Mouse (Mus musculus) urinary bladder, adult 2 months (tissue): ENCODE measurements at regions not wholly inside any gene's neighbourhood (a gene's known extent, or its start where the extent isn't known, plus 50 kb on each side); places are given as distances from the start of the nearest gene placed in this dataset.

Experiments used
- DNase-seq: peaks from one replicate; pipeline ENCODE4 v3.0.0; 2022; ENCODE audit warnings: low spot score

- no peak for DNase-seq
Measured at GRCm38 (mm10) chr6:93623541-93623940, 660.2 kb downstream of the Magi1 start.

DNA sequence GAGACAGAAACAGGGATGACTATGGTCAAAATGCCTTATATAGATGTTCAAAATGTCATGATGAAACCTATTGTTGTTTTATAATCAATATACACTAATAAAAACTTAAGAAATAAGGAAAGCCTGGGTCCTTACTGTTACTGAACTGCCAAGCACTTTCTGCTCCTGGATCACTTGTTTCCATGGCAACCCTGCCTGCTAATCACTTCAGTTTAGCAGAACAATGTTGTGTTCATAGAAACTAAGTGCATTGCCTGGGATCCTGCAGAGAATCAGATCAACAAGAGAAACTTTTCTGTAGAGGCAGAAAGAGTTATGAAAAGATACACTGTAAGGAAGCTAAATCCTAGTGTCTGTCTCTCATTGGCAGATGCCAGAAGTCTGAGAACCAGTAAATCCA, 666.8 kb downstream of the Magi1 start:
- DNase-seq: no peak

DNA sequence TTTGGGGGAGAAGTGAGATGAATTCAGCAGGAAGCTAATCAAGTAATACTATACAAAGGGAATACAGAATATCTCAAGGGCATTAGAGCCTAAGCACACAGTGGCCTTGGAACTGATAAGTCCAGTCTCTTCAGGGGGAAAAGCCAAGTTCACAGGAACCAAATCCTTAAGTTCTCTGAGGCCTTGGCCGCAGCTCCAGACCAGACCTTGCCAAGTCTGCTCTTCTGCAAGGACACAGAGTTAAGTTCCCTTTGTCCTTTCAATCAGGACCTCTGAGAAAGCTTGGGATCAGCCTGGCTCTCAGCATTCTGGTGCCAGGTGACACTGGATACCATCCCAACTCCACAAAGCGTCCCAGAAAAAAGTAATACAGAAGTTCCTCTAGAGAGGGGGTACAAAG, 657.1 kb upstream of the Adamts9 start:
- DNase-seq: no peak

GRCm38 (mm10) chr6:93599371-93599770, 656.1 kb upstream of the Adamts9 start:
- DNase-seq: no peak

DNA sequence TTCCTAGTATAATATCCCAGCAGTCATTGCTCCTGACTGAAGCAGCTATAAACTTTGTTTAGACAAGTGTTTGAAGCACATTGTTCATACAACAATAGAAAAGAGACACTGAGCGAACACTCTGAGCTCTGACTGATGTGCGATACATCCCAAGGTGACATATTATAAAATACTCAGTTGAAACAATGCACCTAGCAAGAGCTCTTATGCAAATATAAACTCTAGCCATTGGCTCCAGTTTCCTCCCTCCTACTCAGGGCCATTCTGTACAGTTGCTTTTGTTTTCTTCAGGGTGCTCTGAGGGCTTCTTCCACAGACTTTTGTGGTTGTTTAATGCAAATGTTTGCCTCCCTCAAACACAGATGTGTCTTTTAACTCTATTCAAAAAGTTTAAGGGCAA, 646.6 kb upstream of the Adamts9 start:
- no peak for DNase-seq

DNA sequence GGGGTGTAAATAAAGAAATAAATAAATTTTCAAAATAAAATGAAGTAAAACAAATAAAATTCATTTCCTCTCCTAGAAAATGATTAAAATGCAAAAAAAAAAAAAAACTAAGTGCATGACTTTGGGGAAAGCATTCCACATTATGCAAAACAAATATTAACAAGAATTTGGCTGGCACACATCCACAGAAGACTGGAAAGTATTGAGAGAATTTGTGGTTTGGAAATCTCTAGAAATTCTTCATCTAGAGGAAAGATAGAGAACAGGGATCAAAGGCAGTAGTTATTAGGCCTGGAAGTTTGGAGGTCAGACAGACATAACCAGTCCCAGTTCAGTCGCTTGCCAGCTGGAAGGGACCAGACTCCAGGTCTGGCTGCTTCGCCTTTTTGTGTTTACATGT, 643.6 kb upstream of the Adamts9 start:
- DNase-seq: no peak

- DNase-seq: no peak
Measured at GRCm38 (mm10) chr6:93581141-93581540, 637.8 kb upstream of the Adamts9 start.

DNA sequence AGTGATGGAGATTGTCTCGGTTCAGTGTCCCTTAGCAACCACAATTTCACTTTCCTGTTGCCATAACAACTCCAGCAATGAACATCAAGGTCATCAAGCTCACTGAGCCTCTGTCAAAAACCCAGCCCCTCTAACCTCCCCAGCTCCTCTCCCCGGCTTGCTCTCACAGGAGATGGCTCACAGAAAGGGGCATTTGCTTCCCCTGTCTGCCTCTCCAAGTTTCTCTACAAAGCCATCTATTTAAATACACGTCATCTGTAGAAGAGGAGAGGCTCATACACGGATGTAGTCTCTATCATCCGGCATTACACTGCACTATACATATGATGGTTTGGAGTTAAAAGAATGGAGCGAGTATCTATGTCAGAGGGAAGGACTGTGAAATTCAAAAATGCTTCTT, 637.4 kb upstream of the Adamts9 start:
- no peak for DNase-seq

GRCm38 (mm10) chr6:93575249-93575648, 632.0 kb upstream of the Adamts9 start:
- no peak for DNase-seq

- no peak for DNase-seq
Measured at GRCm38 (mm10) chr6:93573679-93574635, 630.7 kb upstream of the Adamts9 start.

DNA sequence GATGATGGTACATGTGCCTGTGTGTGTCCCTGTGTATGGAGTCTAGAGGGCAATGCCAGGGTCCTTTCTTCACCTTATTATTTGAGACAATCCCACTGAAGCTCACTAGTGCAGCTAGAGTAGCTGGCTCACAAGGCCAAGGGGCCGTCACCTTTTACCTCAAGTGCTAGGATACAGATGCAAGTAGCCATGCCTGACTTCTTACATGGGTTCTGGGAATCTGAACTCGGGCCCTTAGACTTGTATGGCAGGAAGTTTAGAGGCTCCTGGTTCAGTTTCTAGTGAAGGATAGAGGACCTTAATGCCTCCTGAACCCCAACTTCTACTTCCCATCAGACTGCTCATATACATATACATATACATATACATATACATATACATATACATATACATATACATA, 626.6 kb upstream of the Adamts9 start:
- DNase-seq: no peak

- no peak for DNase-seq
Measured at GRCm38 (mm10) chr6:93569211-93569610, 625.9 kb upstream of the Adamts9 start.

- DNase-seq: no peak
Measured at GRCm38 (mm10) chr6:93566661-93567060, 623.4 kb upstream of the Adamts9 start.

- DNase-seq: no peak
Measured at GRCm38 (mm10) chr6:93548311-93548710, 605.0 kb upstream of the Adamts9 start.

- DNase-seq: no peak
Measured at GRCm38 (mm10) chr6:93544246-93544645, 601.0 kb upstream of the Adamts9 start.

GRCm38 (mm10) chr6:93543354-93544129, 600.2 kb upstream of the Adamts9 start:
- DNase-seq: no peak

DNA sequence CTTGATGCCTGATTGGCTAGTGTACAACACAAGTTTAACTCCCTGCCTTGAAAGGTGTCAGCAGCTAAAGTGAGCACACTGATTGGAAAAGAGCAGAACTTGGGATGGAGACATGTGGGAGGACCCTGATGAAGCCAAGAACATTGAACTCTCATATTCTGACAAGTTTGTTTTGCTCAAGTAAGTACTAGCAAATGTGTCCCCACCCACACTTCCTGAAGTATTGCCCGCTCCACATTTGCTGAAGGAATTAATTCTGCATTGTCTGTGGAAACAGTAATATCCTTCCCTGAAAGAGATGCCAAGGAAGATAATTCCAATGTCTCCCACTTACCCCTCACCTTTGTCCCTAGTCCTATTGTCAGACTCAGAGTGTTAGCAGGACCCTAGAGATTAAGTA, 596.3 kb upstream of the Adamts9 start:
- no peak for DNase-seq

DNA sequence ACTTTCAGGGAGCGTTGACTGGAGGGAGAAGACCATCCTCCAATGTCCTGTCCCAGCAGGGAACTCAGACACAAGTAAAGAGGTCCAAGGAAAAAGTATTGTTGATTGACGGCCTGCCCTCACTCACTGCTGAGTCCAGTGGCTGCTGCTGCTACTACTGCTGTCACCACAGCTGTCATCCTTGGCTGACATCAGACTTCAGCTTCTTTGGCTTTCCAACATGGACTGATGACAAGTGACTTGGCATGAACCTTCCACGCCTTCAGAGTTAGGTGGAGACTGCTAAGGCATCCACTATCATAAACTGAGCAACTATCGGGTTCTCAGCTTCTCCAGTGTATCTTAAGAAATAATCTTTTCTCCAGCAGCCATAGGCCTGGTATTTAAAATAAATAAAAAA, 595.9 kb upstream of the Adamts9 start:
- DNase-seq: no peak

DNA sequence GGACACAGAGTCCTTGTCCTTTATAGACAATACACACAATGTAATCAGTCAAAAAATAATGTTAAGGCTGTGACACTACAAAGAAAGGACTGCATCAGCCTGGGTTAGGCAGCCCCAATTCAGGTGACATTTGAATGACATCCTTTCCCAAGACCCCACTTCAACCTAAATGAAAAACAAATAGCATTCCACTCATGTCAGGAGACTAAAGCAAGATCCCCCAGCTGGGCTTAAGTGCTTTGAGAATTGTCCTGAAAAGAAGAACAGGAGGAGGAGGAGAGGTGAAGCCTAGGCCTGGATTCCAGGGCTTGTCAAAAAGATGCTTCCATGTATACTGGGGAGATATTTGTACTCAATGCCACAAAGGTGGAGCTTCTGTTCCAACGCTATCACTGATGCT, 594.7 kb upstream of the Adamts9 start:
- no peak for DNase-seq

GRCm38 (mm10) chr6:93537126-93537525, 593.8 kb upstream of the Adamts9 start:
- no peak for DNase-seq

DNA sequence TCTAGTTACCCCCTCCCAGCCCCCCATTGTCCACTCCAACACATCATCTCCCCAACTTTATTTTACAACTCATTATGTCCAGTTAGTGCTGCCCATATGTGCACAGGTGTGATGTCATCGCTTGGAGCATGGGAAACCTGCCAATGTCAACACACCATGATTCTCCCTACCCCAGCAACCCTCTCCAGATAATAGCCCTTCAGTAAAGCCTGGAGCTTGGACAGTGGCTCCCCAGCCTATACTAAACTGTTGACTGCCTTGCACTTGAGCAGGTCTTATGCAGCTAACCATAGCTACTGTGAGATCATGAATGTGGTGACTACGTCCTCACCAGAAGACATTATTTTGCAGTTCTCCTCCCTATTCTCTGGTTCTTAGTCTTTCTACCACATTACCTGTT, 570.5 kb upstream of the Adamts9 start:
- DNase-seq: no peak

GRCm38 (mm10) chr6:93509857-93510256, 566.6 kb upstream of the Adamts9 start:
- no peak for DNase-seq

- no peak for DNase-seq
Measured at GRCm38 (mm10) chr6:93497824-93498223, 554.5 kb upstream of the Adamts9 start.
